Mouse (Mus musculus) testis, adult 2 months (tissue): ENCODE measurements around the gene Rab43. TPM values are rescaled to one million over a fixed set of nuclear protein-coding genes. Genes with fewer than 3 reads are reported as not detected.
A peak's percentile ranks its signal among the peaks of the same experiment; 100 is the strongest.

Experiments
- H3K27ac ChIP-seq: fragments of 200-500 bp; 2 replicates; pipeline ENCODE4 v1.5.1; 2012; ENCODE audit warnings: low read depth, low read length; ENCODE audit not compliant: control insufficient read depth, insufficient read depth
- H3K27me3 ChIP-seq: fragments of 200-500 bp; 2 replicates; pipeline ENCODE4 v1.6.1; 2012; ENCODE audit warnings: mild to moderate bottlenecking, low read length, moderate library complexity; ENCODE audit not compliant: control insufficient read depth, insufficient read depth
- H3K36me3 ChIP-seq: fragments of 200-500 bp; 2 replicates; pipeline ENCODE4 v1.6.1; 2012; ENCODE audit warnings: mild to moderate bottlenecking, low read length; ENCODE audit not compliant: control insufficient read depth, insufficient read depth
- H3K4me1 ChIP-seq: fragments of 200-500 bp; 2 replicates; pipeline ENCODE4 v1.6.1; 2012; ENCODE audit warnings: low read length; ENCODE audit not compliant: control insufficient read depth, insufficient read depth
- H3K4me3 ChIP-seq: fragments of 200-500 bp; 2 replicates; pipeline ENCODE4 v1.5.1; 2012; ENCODE audit warnings: low read depth, mild to moderate bottlenecking, low read length, moderate library complexity, mixed read lengths; ENCODE audit not compliant: control insufficient read depth
- CTCF ChIP-seq: fragments of 200-500 bp; IDR thresholded peaks from 2 replicates; pipeline ENCODE4 v1.5.1; 2012; ENCODE audit warnings: low read depth, mild to moderate bottlenecking, inconsistent platforms, low read length, moderate library complexity; ENCODE audit not compliant: control insufficient read depth, insufficient read depth, insufficient replicate concordance
- POLR2A ChIP-seq: fragments of 200-500 bp; IDR thresholded peaks from 2 replicates; pipeline ENCODE4 v1.6.1; 2012; ENCODE audit warnings: low read depth, mild to moderate bottlenecking, inconsistent platforms, low read length, moderate library complexity; ENCODE audit not compliant: control insufficient read depth
- polyA plus RNA-seq: library from polyadenylated mRNA; depleted of rRNA; stranded (reverse); fragments of >200 nt; gene quantifications from 2 replicates; pipeline ENCODE4 v1.2.3, GENCODE M21; 2012

Gene Rab43
- polyA plus RNA-seq, 1 experiment, result 19.5 TPM

DNA sequence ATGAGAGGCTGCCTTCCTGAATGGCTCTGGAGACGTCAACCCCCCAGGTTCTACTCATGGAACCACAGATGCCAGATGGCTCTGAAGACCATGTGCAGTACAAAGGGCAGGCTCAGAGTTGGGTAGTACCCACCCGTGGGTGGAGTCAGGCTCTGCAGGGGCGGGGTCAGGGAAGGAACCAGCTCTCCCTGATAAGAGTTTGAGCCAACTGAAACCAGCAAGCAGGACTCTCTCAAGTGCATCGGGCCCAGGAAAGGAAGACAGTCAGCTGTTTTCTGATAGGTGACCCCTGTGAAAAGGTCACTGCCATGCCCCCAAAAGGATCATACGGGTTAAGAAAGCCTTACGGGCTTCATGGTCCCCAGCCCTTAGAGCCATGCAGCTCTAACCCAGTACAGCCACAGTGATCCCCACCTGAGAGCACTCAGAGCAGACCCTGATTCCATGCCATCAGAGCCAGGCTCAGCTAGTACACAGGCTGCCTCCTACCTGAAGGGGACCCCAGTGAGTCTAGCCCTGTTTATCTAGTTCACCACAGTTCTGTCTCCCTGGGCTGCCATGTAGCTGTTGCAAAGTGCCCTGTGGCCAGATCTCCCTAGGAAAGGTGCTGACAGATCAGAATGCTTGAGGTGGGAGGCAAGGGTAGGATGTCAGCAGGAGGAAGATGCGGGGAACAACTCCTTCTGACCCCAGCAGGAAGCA is 21.0 kb downstream of the Rab43 start:
- no peaks in the 10 kb centered on the region for H3K27me3 ChIP-seq
- TF ChIP-seq POLR2A (no peak), CTCF (no peak)
- peak overlapping the region; percentile 78 for H3K4me3 ChIP-seq
- peaks cover 11% of the 10 kb centered on the region for H3K4me1 ChIP-seq
- peaks cover 5% of the 10 kb centered on the region for H3K36me3 ChIP-seq
- H3K27ac ChIP-seq, result no peak overlapping the region

DNA sequence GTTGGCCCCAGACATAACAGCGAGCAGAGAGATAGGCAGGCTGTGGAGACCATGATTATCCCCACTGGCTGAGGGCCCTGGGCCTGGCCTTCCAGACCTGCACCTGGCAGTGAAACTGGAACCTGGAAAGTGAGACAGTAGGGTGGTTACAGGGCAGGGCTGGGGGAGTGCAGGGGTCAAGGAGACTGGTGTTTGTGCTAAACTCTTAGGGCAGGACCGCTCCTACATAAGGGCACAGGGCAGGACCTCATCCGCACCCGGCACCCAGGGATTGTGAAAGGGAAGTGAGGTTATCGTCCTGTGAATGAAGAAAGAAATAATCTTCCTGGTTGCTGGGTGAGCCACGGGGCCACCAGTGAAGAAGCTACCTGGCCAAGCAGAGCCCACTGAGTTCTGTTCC is 22.2 kb downstream of the Rab43 start:
- no peak overlapping the region for H3K4me3 ChIP-seq
- H3K36me3 ChIP-seq, result peaks cover 5% of the 10 kb centered on the region
- TF ChIP-seq POLR2A, result no peak
- no peak for TF ChIP-seq CTCF
- H3K27me3 ChIP-seq, result no peaks in the 10 kb centered on the region
- peaks cover 11% of the 10 kb centered on the region for H3K4me1 ChIP-seq
- H3K27ac ChIP-seq, result no peak overlapping the region

DNA sequence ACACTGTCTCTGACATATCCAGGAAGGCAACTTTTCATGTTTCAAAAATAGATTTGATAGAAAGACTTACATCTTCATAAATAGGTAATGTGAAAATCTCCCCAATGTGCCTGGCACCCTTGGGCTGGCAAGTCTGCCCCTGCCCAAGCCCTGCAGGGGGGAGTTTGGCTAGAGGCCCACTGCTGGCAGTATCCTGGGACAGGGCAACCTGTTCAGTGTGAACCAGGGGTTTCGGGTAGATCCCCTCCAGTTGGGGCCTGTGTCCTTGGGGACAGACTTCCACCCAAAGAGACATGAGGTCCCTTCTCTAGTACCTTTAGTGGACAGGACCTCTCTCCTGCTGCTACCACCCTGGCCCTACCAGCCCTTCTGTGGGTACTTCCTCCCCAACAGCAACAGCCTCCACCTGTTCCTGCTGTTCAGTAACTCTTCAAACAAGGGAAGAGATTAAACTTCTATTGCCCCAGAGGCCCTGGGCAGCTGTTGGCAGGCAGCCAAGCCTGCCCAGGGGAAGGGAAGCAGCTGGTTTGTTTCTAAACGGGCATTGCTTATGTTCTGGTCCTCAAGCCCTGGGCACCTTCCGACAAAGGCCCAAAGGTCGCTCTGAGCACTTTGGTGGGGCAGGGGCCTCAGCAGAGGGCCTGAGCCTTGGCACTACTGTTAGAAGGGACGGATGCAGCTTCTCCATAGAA is 22.9 kb downstream of the Rab43 start:
- no peak overlapping the region for H3K4me3 ChIP-seq
- no peaks in the 10 kb centered on the region for H3K27me3 ChIP-seq
- peaks cover 11% of the 10 kb centered on the region for H3K4me1 ChIP-seq
- peaks cover 5% of the 10 kb centered on the region for H3K36me3 ChIP-seq
- no peak overlapping the region for H3K27ac ChIP-seq
- TF ChIP-seq CTCF (no peak), POLR2A (no peak)

DNA sequence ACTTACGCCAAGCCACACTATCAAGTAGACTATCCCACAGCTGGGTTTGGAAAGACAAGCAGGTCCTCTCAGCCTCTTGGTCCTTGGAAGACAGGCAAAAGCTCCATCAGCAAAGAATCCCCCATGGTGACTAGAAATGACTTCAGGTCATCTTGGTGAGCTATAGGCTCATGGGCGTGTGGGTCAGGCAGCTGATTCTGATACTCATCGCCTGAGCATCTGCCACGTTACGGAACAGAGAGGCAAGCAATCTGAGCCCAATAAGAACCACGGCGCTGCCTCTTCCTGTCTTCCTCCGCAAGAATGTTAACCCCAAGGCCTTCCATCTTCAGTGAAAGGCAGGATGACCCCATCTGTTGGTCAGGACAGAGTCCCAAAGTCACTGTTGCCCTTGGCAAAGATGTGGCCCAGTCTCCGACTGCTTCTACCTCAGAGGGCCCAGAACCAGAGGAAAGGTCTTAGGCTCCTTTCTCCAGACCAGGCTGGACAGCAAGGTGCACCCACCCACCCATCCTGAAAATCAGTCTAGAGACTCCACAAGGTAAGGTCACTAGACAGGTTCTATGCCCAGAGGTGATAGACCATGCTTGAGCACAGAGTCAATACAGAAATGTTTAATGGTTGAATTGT is 23.6 kb downstream of the Rab43 start:
- Histone ChIP-seq H3K4me3 (no peak overlapping the region), H3K4me1 (peaks cover 11% of the 10 kb centered on the region), H3K27me3 (no peaks in the 10 kb centered on the region), H3K27ac (no peak overlapping the region), H3K36me3 (peaks cover 5% of the 10 kb centered on the region)
- no peak for TF ChIP-seq CTCF
- no peak for TF ChIP-seq POLR2A

DNA sequence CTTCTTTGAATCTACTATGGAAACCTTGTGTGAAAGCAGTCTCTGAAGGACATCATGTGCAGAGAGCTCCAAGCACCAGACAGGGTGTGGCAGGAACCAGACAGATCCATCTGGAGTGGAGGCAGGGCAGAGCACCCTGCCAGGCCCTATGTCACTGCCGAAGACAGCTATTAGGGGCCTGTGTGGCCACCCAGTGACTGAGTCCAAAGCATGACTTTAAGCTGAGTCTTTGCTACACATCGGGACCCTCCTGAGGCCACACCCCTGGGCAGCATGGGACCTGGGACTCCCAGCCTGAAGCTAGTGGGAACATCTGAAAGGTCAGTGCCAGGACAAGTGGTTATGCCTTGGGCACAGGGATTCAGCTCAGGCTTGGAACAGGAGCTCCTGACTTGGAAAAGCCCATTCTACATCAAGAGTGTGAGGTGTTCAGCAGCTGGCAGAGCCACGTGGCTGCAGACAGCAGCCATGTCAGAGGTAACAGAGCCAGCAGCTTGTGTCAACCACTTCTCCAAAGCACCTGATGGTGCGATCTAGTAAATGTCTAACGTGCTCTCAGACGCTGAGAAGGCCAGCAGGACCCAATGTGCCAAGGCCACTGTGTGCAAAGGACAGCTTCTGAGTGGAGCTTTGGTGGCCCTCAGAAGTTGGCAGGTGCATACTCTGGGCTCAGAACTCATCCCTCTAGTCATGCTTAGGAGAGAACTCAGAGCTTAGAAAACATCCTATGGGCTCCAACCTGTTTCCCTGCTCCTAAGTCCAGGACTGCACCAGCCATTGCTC is 24.7 kb downstream of the Rab43 start:
- no peak overlapping the region for H3K27ac ChIP-seq
- no peaks in the 10 kb centered on the region for H3K27me3 ChIP-seq
- H3K4me1 ChIP-seq, result peaks cover 11% of the 10 kb centered on the region

DNA sequence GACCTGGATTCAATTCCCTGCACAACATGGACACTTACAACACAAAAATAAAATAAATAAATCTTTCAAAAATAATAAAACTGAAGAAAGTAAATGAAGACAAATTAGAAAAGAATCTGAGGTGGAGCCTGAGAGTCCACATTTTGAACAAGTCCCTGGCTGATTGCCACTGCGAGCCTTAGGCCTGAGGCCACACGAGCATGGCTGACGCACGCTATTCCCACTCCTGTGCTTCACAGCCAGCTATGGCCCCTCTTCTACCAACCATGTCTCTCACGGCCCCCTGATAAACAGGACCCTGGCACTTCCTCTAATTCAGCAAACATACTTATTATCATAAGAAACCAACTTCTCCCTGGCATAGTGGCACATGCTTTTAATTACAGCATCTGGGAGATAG is 25.3 kb downstream of the Rab43 start:
- H3K27ac ChIP-seq, result no peak overlapping the region
- no peak overlapping the region for H3K4me3 ChIP-seq
- peaks cover 11% of the 10 kb centered on the region for H3K4me1 ChIP-seq
- H3K27me3 ChIP-seq, result no peaks in the 10 kb centered on the region
- H3K36me3 ChIP-seq, result peaks cover 2% of the 10 kb centered on the region
- no peak for TF ChIP-seq POLR2A
- TF ChIP-seq CTCF, result no peak

More for the DNA sequence above, 24.7 kb downstream of the Rab43 start:
- Histone ChIP-seq H3K4me3 (no peak overlapping the region), H3K36me3 (peaks cover 5% of the 10 kb centered on the region)
- TF ChIP-seq POLR2A (no peak), CTCF (no peak)
